Mouse (Mus musculus): ENCODE data around the gene Emc3.

The Emc3 gene

GRCm38 (mm10) chr6:113530932-113531839 lies at the start of gene Emc3, which contains the start of gene Fancd2:
Gene Emc3, minus strand, starts transcription at chr6:113531652.
Gene Fancd2, plus strand, starts transcription at chr6:113531682.
- peak; percentile 96 for DNase-seq (ENCODE audit: low read depth, low spot score)

DNA sequence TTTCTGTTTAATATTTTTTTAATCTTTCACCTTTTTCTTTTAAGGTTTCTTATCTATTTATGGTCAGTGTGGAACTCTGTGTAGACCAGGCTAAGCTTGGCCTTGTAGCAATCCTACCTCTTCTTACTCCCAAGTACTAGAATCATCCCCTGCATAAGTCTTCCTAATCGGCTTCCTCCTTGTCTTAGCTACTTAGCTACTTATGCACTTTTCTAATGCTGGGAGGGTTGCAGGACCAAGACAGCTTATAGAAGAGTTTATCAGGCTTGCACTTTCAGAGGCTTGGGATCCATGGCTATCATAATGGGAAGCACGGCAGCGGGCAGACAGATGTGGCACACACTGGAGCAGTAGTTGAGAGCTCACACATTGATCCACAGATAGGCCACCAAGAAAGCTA lies 47.9 kb upstream of the Emc3 start:
- no peak for DNase-seq (ENCODE audit: low read depth, low spot score)

GRCm38 (mm10) chr6:113576044-113576443 lies 44.6 kb upstream of the Emc3 start:
- DNase-seq (ENCODE audit: low read depth, low spot score) = no peak

DNA sequence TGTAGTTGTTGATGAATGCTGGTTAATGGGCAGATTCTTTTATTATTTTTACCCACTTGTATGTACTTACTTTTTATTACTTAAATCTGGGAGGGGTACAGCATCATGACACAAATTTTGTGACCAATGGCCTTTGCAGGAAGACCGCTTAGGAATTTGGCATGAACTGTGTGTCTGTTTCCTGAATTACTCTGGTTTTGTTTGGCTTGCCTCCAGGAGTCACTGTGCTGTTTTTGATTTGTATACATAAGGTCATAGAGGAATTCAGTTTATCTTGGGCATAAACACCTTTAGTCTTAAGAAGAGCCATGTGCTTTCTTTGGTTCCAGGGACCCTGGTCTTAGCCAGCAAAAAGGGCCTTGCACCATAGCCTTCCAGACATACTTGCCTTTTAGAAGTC lies 33.1 kb upstream of the Emc3 start:
- no peak for DNase-seq (ENCODE audit: low read depth, low spot score)

- no peak for DNase-seq (ENCODE audit: low read depth, low spot score)
These were observed 28.3 kb upstream of the Emc3 start for GRCm38 (mm10) chr6:113559736-113560135.

DNA sequence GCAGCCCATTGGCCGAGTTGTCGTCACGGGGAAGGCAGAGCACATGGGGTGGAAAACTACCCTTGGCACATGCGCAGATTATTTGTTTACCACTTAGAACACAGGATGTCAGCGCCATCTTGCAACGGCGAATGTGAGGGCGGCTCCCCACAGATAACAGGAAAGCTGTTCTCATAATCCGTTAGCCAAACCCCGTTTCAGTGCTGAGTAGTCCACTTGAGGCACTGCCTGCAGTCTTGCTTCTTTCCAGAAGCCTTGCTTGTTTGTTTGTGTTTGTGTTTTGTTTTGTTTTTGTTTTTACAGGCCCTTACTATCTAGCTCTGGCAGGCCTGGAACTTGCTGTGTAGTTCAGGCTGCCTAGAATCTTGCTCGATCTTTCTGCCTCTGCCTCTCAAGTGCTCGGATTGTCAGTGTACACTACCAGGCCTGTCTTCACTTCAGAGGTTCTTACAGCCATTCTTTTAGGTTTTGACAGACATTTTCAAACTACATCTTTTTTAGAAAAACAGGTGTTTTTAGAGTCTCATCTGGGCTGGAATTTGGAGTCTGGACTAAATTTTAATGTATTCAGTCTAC lies 12.5 kb upstream of the Emc3 start:
- no peak for DNase-seq (ENCODE audit: low read depth, low spot score)

- DNase-seq (ENCODE audit: low read depth, low spot score) = no peak
These were observed 10.2 kb upstream of the Emc3 start for GRCm38 (mm10) chr6:113541610-113542009.

DNA sequence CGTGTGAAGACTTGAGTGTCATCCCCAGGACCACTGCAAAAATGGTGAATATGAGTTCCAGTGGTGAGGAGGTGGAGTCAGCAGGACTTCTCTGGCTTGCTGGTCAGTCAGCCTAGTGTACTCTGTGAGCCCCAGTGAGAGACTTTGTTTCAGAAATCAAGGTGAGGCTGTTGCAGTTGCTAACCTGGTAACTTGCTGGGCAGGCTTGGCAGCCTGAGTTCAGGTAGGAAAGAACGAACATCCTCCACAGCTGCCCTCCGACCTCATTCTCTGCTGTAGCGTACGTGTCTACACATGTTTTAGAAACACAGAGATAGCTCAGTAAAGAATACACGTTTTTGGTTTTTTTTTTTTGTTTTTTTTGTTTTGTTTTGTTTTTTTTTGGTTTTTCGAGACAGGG lies 3.4 kb upstream of the Emc3 start:
- no peak for DNase-seq (ENCODE audit: low read depth, low spot score)

DNA sequence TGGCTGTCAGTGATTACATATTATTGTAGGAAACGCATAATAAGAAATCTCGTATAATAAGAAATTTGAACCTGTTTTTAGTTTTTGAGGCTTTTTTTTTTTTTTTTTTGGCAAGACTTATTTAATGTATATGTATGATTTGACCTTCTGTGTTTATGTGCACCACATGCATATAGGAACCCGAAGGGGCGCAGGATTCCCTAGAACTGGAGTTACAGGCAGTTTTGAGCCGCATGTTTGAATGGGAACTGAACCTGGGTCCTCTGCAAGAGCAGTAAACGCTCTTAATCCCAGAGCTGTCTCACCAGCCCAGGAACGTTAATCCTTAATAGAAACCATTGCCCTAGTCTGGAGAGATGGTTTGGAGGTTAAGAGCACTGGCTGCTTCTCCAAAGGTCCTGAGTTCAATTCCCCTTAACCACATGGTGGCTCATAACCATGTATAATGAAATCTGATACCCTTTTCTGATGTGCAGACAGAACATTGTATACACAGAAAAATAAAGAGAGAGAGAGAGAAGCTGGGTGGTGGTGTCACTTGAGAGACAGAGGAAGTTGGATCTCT lies 470 bp upstream of the Emc3 start:
- no peak for DNase-seq (ENCODE audit: low read depth, low spot score)

GRCm38 (mm10) chr6:113523420-113523819 lies 8.0 kb downstream of the Emc3 start:
- DNase-seq (ENCODE audit: low read depth, low spot score) = no peak

DNA sequence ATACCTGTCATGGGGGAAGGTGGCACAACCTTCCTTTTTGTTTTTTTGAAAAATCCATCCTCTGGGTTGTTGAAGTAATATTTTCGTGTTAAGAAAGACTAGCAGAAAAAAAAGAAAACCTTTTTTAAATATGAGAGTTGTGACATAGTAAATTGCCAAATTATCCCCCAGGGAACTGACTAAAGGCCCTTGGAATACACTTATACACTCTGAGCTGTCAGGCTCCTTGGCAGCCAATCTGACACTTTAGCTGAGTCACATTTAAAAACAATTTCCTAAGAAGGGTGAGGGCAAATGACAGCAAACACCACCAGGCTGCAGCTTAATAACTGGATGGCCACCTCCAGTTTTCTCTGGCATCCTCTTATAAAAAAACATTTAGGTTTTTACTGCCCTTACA lies 9.1 kb downstream of the Emc3 start:
- DNase-seq (ENCODE audit: low read depth, low spot score) = no peak

GRCm38 (mm10) chr6:113517434-113518080 lies 13.9 kb downstream of the Emc3 start:
- DNase-seq (ENCODE audit: low read depth, low spot score) = no peak

- no peak for DNase-seq (ENCODE audit: low read depth, low spot score)
These were observed 16.9 kb downstream of the Emc3 start for GRCm38 (mm10) chr6:113514600-113514999.

DNA sequence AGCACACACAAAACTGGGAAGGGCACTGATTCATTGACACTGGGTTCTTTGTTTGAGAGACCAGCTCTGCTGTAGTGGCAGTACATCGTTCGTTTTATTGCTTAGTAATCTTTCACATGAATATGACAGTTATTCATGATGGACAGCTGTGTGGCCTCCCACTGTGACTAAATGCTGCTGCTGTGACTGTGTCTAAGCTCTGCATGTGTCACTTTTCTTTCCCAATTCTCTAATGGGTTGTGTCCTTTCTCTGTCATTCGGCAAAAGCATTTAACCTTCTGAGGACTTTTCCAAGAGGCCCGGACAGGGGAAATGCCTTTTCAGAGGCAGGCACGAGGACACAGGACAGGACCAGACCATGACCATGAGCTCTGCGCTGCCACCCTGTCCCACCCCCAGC lies 17.5 kb downstream of the Emc3 start:
- DNase-seq (ENCODE audit: low read depth, low spot score) = no peak

GRCm38 (mm10) chr6:113508947-113509280 lies 22.5 kb downstream of the Emc3 start:
- DNase-seq (ENCODE audit: low read depth, low spot score) = no peak

- no peak for DNase-seq (ENCODE audit: low read depth, low spot score)
These were observed 23.0 kb downstream of the Emc3 start for GRCm38 (mm10) chr6:113508272-113508946.

- DNase-seq (ENCODE audit: low read depth, low spot score) = no peak
These were observed 24.3 kb downstream of the Emc3 start for GRCm38 (mm10) chr6:113507130-113507529.

DNA sequence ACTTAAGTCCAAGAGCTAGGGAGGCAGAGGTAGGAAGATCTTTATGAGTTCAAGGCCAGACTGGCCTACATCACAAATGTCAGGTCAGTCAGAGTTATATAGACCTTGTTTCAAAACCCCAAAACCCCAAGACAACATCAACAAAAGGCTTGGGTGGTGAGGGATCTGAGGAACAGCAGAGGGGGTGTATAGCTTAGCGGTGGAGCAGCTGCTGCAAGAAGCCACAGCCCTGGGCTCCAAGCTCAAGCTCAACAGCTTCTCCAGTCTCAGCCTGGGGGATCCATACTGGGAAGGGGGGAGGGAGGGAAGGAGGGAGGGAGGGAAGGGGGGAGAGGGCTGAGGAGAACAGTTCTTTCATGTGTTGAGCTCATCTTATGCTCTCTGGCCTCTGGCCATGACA lies 25.8 kb downstream of the Emc3 start:
- no peak for DNase-seq (ENCODE audit: low read depth, low spot score)

DNA sequence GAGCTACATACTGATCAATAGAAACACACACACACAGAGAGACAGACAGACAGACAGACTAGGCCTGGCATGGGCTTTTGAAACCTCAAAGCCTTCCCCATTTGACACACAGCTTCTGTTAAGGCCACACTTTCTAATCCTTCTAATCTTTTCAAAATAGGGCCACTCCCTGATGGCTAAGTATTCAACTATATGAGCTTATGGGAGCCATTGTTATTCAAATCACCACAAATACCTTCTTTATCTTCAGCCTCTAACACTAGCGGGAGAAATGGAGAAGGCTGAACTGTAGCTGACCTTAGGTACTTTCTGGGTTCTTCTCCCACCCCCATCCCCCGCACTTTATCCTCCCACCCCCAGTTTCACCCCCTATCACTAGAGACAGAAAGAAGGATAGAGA lies 28.7 kb downstream of the Emc3 start:
- DNase-seq (ENCODE audit: low read depth, low spot score) = peak; percentile 66

- peak; percentile 80 for DNase-seq (ENCODE audit: low read depth, low spot score)
These were observed 29.9 kb downstream of the Emc3 start, which contains the start of gene Prrt3 for GRCm38 (mm10) chr6:113501388-113502084. Gene Prrt3, minus strand, starts transcription at chr6:113501931.

GRCm38 (mm10) chr6:113499346-113499745 lies 32.1 kb downstream of the Emc3 start:
- no peak for DNase-seq (ENCODE audit: low read depth, low spot score)

Data from WW6 (cell line).